Mouse (Mus musculus): ENCODE data around the gene Saa4. TPM values are rescaled to one million over a fixed set of nuclear protein-coding genes. Genes with fewer than 3 reads are reported as not detected.

Saa4 gene
- polyA plus RNA-seq, 1 experiment from 2014 or later = not detected

- H3K27me3 ChIP-seq (ENCODE audit: control insufficient read depth, insufficient read depth, low read length) = no peaks in the 10 kb centered on the region
Observed at GRCm38 (mm10) chr7:46723354-46723753, 9.0 kb downstream of the Saa4 start.

GRCm38 (mm10) chr7:46720460-46720859, 11.9 kb downstream of the Saa4 start:
- Histone ChIP-seq H3K9me3 (ENCODE audit: control insufficient read depth, low read length) (no peaks in the 10 kb centered on the region), H3K4me1 (ENCODE audit: control insufficient read depth, insufficient read depth, low read length) (no peaks in the 10 kb centered on the region)

More at GRCm38 (mm10) chr7:46723354-46723753, 9.0 kb downstream of the Saa4 start:
- Histone ChIP-seq H3K4me2 (ENCODE audit: low read depth) (no peak overlapping the region), H3K36me3 (ENCODE audit: control insufficient read depth, insufficient read depth, low read length) (no peaks in the 10 kb centered on the region), H3K4me3 (ENCODE audit: low read depth, low read length) (no peak overlapping the region), H3K9me3 (ENCODE audit: control insufficient read depth, low read length) (no peaks in the 10 kb centered on the region), H3K27ac (ENCODE audit: low read depth, low read length) (no peak overlapping the region), H3K4me1 (ENCODE audit: control insufficient read depth, insufficient read depth, low read length) (no peaks in the 10 kb centered on the region), H3K9ac (ENCODE audit: low read length) (no peak overlapping the region)
- ATAC-seq (ENCODE audit: insufficient read depth, low FRiP score, low TSS enrichment) = no peak
- 98% methylated on average over 6 of the region's 6 CpGs for WGBS
- no peak for DNase-seq (ENCODE audit: low spot score)

GRCm38 (mm10) chr7:46719526-46719925, 12.9 kb downstream of the Saa4 start:
- ATAC-seq (ENCODE audit: insufficient read depth, low FRiP score, low TSS enrichment) = no peak
- H3K27ac ChIP-seq (ENCODE audit: low read depth, low read length) = no peak overlapping the region
- no peak overlapping the region for H3K9ac ChIP-seq (ENCODE audit: low read length)

More at GRCm38 (mm10) chr7:46720460-46720859, 11.9 kb downstream of the Saa4 start:
- no peak overlapping the region for H3K9ac ChIP-seq (ENCODE audit: low read length)
- no peak overlapping the region for H3K4me2 ChIP-seq (ENCODE audit: low read depth)
- DNase-seq (ENCODE audit: low spot score) (no peak), ATAC-seq (ENCODE audit: insufficient read depth, low FRiP score, low TSS enrichment) (no peak)
- H3K36me3 ChIP-seq (ENCODE audit: control insufficient read depth, insufficient read depth, low read length) = no peaks in the 10 kb centered on the region
- H3K27ac ChIP-seq (ENCODE audit: low read depth, low read length) = no peak overlapping the region
- 79% methylated on average over 9 of the region's 9 CpGs for WGBS
- no peaks in the 10 kb centered on the region for H3K27me3 ChIP-seq (ENCODE audit: control insufficient read depth, insufficient read depth, low read length)
- no peak overlapping the region for H3K4me3 ChIP-seq (ENCODE audit: low read depth, low read length)

GRCm38 (mm10) chr7:46718591-46719270, 13.7 kb downstream of the Saa4 start:
- no peak overlapping the region for H3K4me2 ChIP-seq (ENCODE audit: low read depth)
- no peak overlapping the region for H3K9ac ChIP-seq (ENCODE audit: low read length)
- no peaks in the 10 kb centered on the region for H3K27me3 ChIP-seq (ENCODE audit: control insufficient read depth, insufficient read depth, low read length)
- H3K27ac ChIP-seq (ENCODE audit: low read depth, low read length) = no peak overlapping the region
- WGBS = 80% methylated on average over 7 of the region's 7 CpGs
- no peak for ATAC-seq (ENCODE audit: insufficient read depth, low FRiP score, low TSS enrichment)
- no peaks in the 10 kb centered on the region for H3K4me1 ChIP-seq (ENCODE audit: control insufficient read depth, insufficient read depth, low read length)
- no peaks in the 10 kb centered on the region for H3K36me3 ChIP-seq (ENCODE audit: control insufficient read depth, insufficient read depth, low read length)
- H3K9me3 ChIP-seq (ENCODE audit: control insufficient read depth, low read length) = no peaks in the 10 kb centered on the region
- DNase-seq (ENCODE audit: low spot score) = no peak
- H3K4me3 ChIP-seq (ENCODE audit: low read depth, low read length) = no peak overlapping the region

More at GRCm38 (mm10) chr7:46719526-46719925, 12.9 kb downstream of the Saa4 start:
- no peak for DNase-seq (ENCODE audit: low spot score)
- no peak overlapping the region for H3K4me2 ChIP-seq (ENCODE audit: low read depth)
- 85% methylated on average over 7 of the region's 7 CpGs for WGBS
- H3K4me3 ChIP-seq (ENCODE audit: low read depth, low read length) = no peak overlapping the region
- H3K36me3 ChIP-seq (ENCODE audit: control insufficient read depth, insufficient read depth, low read length) = no peaks in the 10 kb centered on the region
- no peaks in the 10 kb centered on the region for H3K4me1 ChIP-seq (ENCODE audit: control insufficient read depth, insufficient read depth, low read length)
- H3K9me3 ChIP-seq (ENCODE audit: control insufficient read depth, low read length) = no peaks in the 10 kb centered on the region
- no peaks in the 10 kb centered on the region for H3K27me3 ChIP-seq (ENCODE audit: control insufficient read depth, insufficient read depth, low read length)

GRCm38 (mm10) chr7:46716897-46717296, 15.5 kb downstream of the Saa4 start:
- Histone ChIP-seq H3K36me3 (ENCODE audit: control insufficient read depth, insufficient read depth, low read length) (no peaks in the 10 kb centered on the region), H3K9me3 (ENCODE audit: control insufficient read depth, low read length) (no peaks in the 10 kb centered on the region), H3K9ac (ENCODE audit: low read length) (no peak overlapping the region), H3K27me3 (ENCODE audit: control insufficient read depth, insufficient read depth, low read length) (no peaks in the 10 kb centered on the region), H3K27ac (ENCODE audit: low read depth, low read length) (no peak overlapping the region), H3K4me1 (ENCODE audit: control insufficient read depth, insufficient read depth, low read length) (no peaks in the 10 kb centered on the region), H3K4me3 (ENCODE audit: low read depth, low read length) (no peak overlapping the region), H3K4me2 (ENCODE audit: low read depth) (no peak overlapping the region)
- ATAC-seq (ENCODE audit: insufficient read depth, low FRiP score, low TSS enrichment) (no peak), DNase-seq (ENCODE audit: low spot score) (no peak)
- WGBS = 62% methylated on average over 5 of the region's 5 CpGs

GRCm38 (mm10) chr7:46715600-46715999, 16.8 kb downstream of the Saa4 start, which contains the start of gene Saa3:
Gene Saa3 (minus strand): TSS chr7:46715700.
- no peaks in the 10 kb centered on the region for H3K27me3 ChIP-seq (ENCODE audit: control insufficient read depth, insufficient read depth, low read length)
- DNase-seq (ENCODE audit: low spot score) = no peak
- H3K9ac ChIP-seq (ENCODE audit: low read length) = no peak within 1 kb of the TSS
- H3K9me3 ChIP-seq (ENCODE audit: control insufficient read depth, low read length) = no peaks in the 10 kb centered on the region
- H3K36me3 ChIP-seq (ENCODE audit: control insufficient read depth, insufficient read depth, low read length) = no peaks in the 10 kb centered on the region
- no peak within 1 kb of the TSS for H3K4me2 ChIP-seq (ENCODE audit: low read depth)
- no peak within 1 kb of the TSS for H3K4me3 ChIP-seq (ENCODE audit: low read depth, low read length)
- H3K27ac ChIP-seq (ENCODE audit: low read depth, low read length) = no peak within 1 kb of the TSS
- H3K4me1 ChIP-seq (ENCODE audit: control insufficient read depth, insufficient read depth, low read length) = no peaks in the 10 kb centered on the region
- WGBS = 85% methylated on average over 5 of the region's 5 CpGs
- no peak for ATAC-seq (ENCODE audit: insufficient read depth, low FRiP score, low TSS enrichment)

- H3K4me2 ChIP-seq (ENCODE audit: low read depth) = no peak overlapping the region
- WGBS = 32% methylated on average over 6 of the region's 6 CpGs
- peak; percentile 44 for DNase-seq (ENCODE audit: low spot score)
Observed at GRCm38 (mm10) chr7:46714518-46714917, 17.9 kb downstream of the Saa4 start.

GRCm38 (mm10) chr7:46712250-46712649, 20.2 kb downstream of the Saa4 start:
- no peaks in the 10 kb centered on the region for H3K9me3 ChIP-seq (ENCODE audit: control insufficient read depth, low read length)
- no peaks in the 10 kb centered on the region for H3K27me3 ChIP-seq (ENCODE audit: control insufficient read depth, insufficient read depth, low read length)
- ATAC-seq (ENCODE audit: insufficient read depth, low FRiP score, low TSS enrichment) (no peak), DNase-seq (ENCODE audit: low spot score) (no peak)
- no peak overlapping the region for H3K27ac ChIP-seq (ENCODE audit: low read depth, low read length)
- WGBS = 80% methylated on average over 6 of the region's 6 CpGs
- H3K4me2 ChIP-seq (ENCODE audit: low read depth) = no peak overlapping the region
- H3K4me3 ChIP-seq (ENCODE audit: low read depth, low read length) = no peak overlapping the region
- peaks cover 6% of the 10 kb centered on the region; the same call in 1 of the 2 replicates for H3K4me1 ChIP-seq (ENCODE audit: control insufficient read depth, insufficient read depth, low read length)
- H3K9ac ChIP-seq (ENCODE audit: low read length) = no peak overlapping the region
- no peaks in the 10 kb centered on the region for H3K36me3 ChIP-seq (ENCODE audit: control insufficient read depth, insufficient read depth, low read length)

More at GRCm38 (mm10) chr7:46714518-46714917, 17.9 kb downstream of the Saa4 start:
- Histone ChIP-seq H3K9ac (ENCODE audit: low read length) (no peak overlapping the region), H3K4me3 (ENCODE audit: low read depth, low read length) (no peak overlapping the region), H3K27me3 (ENCODE audit: control insufficient read depth, insufficient read depth, low read length) (no peaks in the 10 kb centered on the region), H3K9me3 (ENCODE audit: control insufficient read depth, low read length) (no peaks in the 10 kb centered on the region), H3K4me1 (ENCODE audit: control insufficient read depth, insufficient read depth, low read length) (peaks cover 2% of the 10 kb centered on the region; the same call in 1 of the 2 replicates), H3K36me3 (ENCODE audit: control insufficient read depth, insufficient read depth, low read length) (no peaks in the 10 kb centered on the region), H3K27ac (ENCODE audit: low read depth, low read length) (no peak overlapping the region)
- ATAC-seq (ENCODE audit: insufficient read depth, low FRiP score, low TSS enrichment) = no peak

GRCm38 (mm10) chr7:46710390-46710844, 22.0 kb downstream of the Saa4 start, which contains the start of gene Saal1:
Gene Saal1 (minus strand): TSS chr7:46710680.
- DNase-seq (ENCODE audit: low spot score) (peak; percentile 95), ATAC-seq (ENCODE audit: insufficient read depth, low FRiP score, low TSS enrichment) (peak; percentile 94)
- Histone ChIP-seq H3K4me3 (ENCODE audit: low read depth, low read length) (peak within 1 kb of the TSS; percentile 88), H3K9me3 (ENCODE audit: control insufficient read depth, low read length) (no peaks in the 10 kb centered on the region), H3K27me3 (ENCODE audit: control insufficient read depth, insufficient read depth, low read length) (no peaks in the 10 kb centered on the region), H3K36me3 (ENCODE audit: control insufficient read depth, insufficient read depth, low read length) (peaks cover 4% of the 10 kb centered on the region), H3K4me2 (ENCODE audit: low read depth) (peak within 1 kb of the TSS; percentile 36), H3K4me1 (ENCODE audit: control insufficient read depth, insufficient read depth, low read length) (peaks cover 6% of the 10 kb centered on the region; the same call in 1 of the 2 replicates), H3K9ac (ENCODE audit: low read length) (peak within 1 kb of the TSS; percentile 91), H3K27ac (ENCODE audit: low read depth, low read length) (0 out of 2 replicates have a peak within 1 kb of the TSS, but pooled peaks have one; percentile 70)
- under 1% methylated on average over 38 of the region's 38 CpGs for WGBS
